Mouse (Mus musculus) liver, embryonic 14.5 days (tissue): ENCODE measurements around the gene Kank2.

ENCODE experiments used
- CTCF ChIP-seq: IDR thresholded peaks from 2 replicates; pipeline ENCODE4 v1.5.1; 2016; ENCODE audit warnings: antibody characterized with exemption, low read depth, control low read depth
- EP300 ChIP-seq: IDR thresholded peaks from 2 replicates; pipeline ENCODE4 v1.6.1; 2016; ENCODE audit warnings: antibody characterized with exemption, low read depth

DNA sequence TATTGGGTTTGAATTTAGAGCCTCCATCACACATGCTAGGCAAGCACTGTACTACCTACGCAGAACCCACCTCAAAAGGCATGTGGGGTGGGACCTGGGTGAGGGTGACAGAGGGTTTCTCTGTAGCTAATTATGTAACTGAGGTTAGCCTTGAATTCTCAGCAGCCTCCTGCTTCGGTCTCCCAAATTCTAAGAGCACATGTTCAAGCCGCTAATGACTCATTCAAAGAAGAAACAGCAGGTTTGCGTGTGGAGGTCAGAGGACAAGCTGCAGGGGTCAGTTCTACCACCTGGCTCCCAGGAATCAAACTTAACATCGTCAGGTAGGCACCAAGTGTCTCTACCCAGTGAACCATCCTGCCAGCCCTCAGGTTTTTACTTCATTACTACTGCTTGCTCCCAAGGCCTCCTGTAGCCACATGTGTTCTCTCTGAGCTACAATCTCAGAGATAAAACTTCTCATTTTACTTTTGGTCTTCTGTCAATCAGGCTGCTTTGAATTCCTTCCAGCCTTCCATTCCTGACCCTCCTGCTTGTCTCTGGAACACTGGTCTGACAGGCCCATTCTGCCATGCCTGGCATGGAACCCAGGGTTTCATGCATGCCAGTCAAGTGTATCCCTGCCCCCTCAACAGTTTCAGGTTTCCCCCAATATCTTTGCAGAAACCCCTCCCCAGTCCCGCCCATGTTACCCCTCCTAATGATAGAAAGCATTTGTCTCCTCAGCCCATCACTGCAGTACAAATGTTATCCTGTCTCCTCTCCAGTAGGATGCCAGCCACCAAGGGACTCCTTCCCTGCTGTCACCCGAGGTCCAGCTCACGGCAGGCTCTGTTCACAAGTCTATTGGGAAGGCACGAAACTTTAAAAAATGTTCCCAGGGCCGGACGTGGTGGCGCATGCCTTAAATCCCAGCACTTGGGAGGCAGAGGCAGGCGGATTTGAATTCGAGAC lies 39.7 kb downstream of the Kank2 start:
- TF ChIP-seq CTCF (no peak), EP300 (no peak)
